9 mouse cellular contexts compared by ENCODE assay signal in the genomic region with DNA sequence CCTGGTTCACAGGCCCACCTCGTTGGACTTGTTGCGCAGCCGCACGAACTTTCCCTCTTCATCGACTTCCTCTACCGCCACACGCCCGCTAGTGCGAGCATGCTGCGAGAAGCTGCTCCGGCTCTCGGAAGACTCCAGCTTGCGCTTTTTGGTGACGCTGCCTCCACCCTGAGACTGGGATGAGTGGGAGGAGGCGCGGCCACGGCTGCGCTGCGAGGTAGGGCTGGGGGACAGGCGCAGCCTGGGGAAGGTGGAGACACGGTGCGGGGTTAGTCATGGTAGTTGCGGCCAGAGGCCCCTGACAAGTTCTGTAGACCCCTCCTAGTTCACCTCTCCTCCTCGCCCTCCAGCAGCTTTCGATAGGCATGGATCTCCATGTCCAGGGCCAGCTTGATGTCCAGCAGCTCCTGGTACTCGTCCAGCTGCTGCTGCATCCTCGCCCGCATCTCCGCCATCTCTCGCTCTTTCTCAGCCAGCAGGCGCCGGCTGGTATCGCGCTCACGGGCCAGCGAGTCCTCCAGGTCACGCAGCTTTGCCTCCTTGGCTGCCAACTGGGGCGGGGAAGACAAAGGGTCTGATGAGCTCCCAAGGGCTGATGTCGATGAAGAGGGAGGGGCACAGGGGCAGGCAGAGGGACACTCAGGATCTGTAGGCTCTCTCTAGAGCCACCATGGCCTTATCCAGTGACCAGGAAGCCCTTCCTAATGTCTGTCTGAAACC. TPM values are rescaled to one million over a fixed set of nuclear protein-coding genes. Genes with fewer than 3 reads are reported as not detected.
DNase-seq lines count a peak whose midpoint lies in the region; ATAC-seq lines count a peak whose summit lies in the region.
"Had no signal": no experiment of that assay in that cellular context is flagged by ENCODE, and none has a peak within 500 bp of the region (broad histone marks: within the 10 kb centered on the region; RNA-seq: fewer than 3 reads in every experiment).

No protein-coding gene starts in this region.

- intact Hi-C loops in heart, postnatal 36 days (cut with DNase I), result no loop called here

- no peaks in the 10 kb centered on the region for H3K36me3 ChIP-seq in forebrain, embryonic 11.5 days (ENCODE audit: control insufficient read depth, insufficient read depth, low read length)

- peak; percentile 90 for DNase-seq in heart, adult 11 months
- DNase-seq in heart, postnatal 36 days, result no peak
- peak; percentile 61 for DNase-seq in CD4-positive helper T cell, adult 2 months (ENCODE audit: low read depth, low spot score)
- peak; percentile 74 for DNase-seq in forebrain, embryonic 11.5 days (ENCODE audit: low spot score)
- no peak for DNase-seq in MN1 (ENCODE audit: low spot score)
- DNase-seq in adrenal gland, postnatal 10 days, result no peak

- no peak for ATAC-seq in forebrain, embryonic 11.5 days (replicated peaks; ENCODE audit: low FRiP score)
- peak; percentile 22; the same call in 1 of the 2 replicates for ATAC-seq in megakaryocyte progenitor cell, adult 5-6 weeks (replicated peaks; ENCODE audit: poor library complexity)
- ATAC-seq in erythroblast, adult 5-6 weeks (replicated peaks; ENCODE audit: low FRiP score, poor library complexity, severe bottlenecking), result no peak

- peak overlapping the region; percentile 51 for H3K9ac ChIP-seq in forebrain, embryonic 11.5 days (ENCODE audit: low read length)

- H3K4me3 ChIP-seq in forebrain, embryonic 11.5 days (ENCODE audit: low read depth, low read length), result peak overlapping the region; percentile 25
- H3K4me3 ChIP-seq: heart, adult 2 months had no signal

- 10% methylated on average over 39 of the region's 39 CpGs for WGBS in forebrain, embryonic 11.5 days

- H3K27ac ChIP-seq in forebrain, embryonic 11.5 days (ENCODE audit: low read depth, low read length), result no peak overlapping the region
- H3K27ac ChIP-seq: heart, adult 2 months had no signal

- no peaks in the 10 kb centered on the region for H3K9me3 ChIP-seq in forebrain, embryonic 11.5 days (ENCODE audit: control insufficient read depth, low read length)

- peak overlapping the region; percentile 53 for H3K4me2 ChIP-seq in forebrain, embryonic 11.5 days (ENCODE audit: low read depth, low read length, severe bottlenecking)

- peaks cover 37% of the 10 kb centered on the region for H3K27me3 ChIP-seq in forebrain, embryonic 11.5 days (ENCODE audit: control insufficient read depth, insufficient read depth, low read length)

- H3K4me1 ChIP-seq in forebrain, embryonic 11.5 days (replicated peaks; ENCODE audit: control insufficient read depth, insufficient read depth, low read length), result peaks cover 7% of the 10 kb centered on the region; the same call in 1 of the 2 replicates

RNA-seq across cellular contexts. Expression of a gene that starts 23.8 kb away (rescaled TPM):
- 1 to 10 TPM; 3.1 to 3.6 TPM for total RNA-seq in heart, postnatal 36 days (2021)
- 9.3 and 10.3 TPM in 2 replicates for polyA plus RNA-seq in forebrain, embryonic 11.5 days (2014; fragmentation: Nextera tagmentation; extraction: Ambion mirVana)
- total RNA-seq in megakaryocyte progenitor cell, adult 5-6 weeks (2015), result 32.7 and 43.1 TPM in 2 replicates
- total RNA-seq in megakaryocyte progenitor cell, adult 5-6 weeks (2017), result 25.9 and 39.4 TPM in 2 replicates
- total RNA-seq in erythroblast, adult 5-6 weeks (2015; ENCODE audit: low replicate concordance), result 29.7 and 57.3 TPM in 2 replicates
- total RNA-seq in erythroblast, adult 5-6 weeks (2017; ENCODE audit: low replicate concordance), result 9.8 and 20.7 TPM in 2 replicates
- total RNA-seq in adrenal gland, postnatal 10 days (2021), result 10 to 100 TPM; 13.4 to 15.5 TPM

RNA-seq across cellular contexts. Expression of a gene that starts 25.0 kb away (rescaled TPM):
- total RNA-seq in heart, postnatal 36 days (2021), result 100 to 1,000 TPM; 121 to 130 TPM
- polyA plus RNA-seq in forebrain, embryonic 11.5 days (2014; fragmentation: Nextera tagmentation; extraction: Ambion mirVana), result 19.4 and 20.4 TPM in 2 replicates
- 2.3 and 2.6 TPM in 2 replicates for total RNA-seq in megakaryocyte progenitor cell, adult 5-6 weeks (2015)
- total RNA-seq in megakaryocyte progenitor cell, adult 5-6 weeks (2017), result 5.8 and 9.8 TPM in 2 replicates
- 6.9 and 9.0 TPM in 2 replicates for total RNA-seq in erythroblast, adult 5-6 weeks (2015; ENCODE audit: low replicate concordance)
- total RNA-seq in erythroblast, adult 5-6 weeks (2017; ENCODE audit: low replicate concordance), result 45.6 and 52.7 TPM in 2 replicates
- total RNA-seq in adrenal gland, postnatal 10 days (2021), result 100 to 1,000 TPM; 102 to 104 TPM

RNA-seq across cellular contexts. Expression of a gene that starts 47.4 kb away (rescaled TPM):
- total RNA-seq in heart, postnatal 36 days (2021), result under 1 TPM; 0.22 to 0.58 TPM
- 44.4 and 46.2 TPM in 2 replicates for polyA plus RNA-seq in forebrain, embryonic 11.5 days (2014; fragmentation: Nextera tagmentation; extraction: Ambion mirVana)
- total RNA-seq in megakaryocyte progenitor cell, adult 5-6 weeks (2015), result 3.8 and 3.9 TPM in 2 replicates
- 1.7 and 2.8 TPM in 2 replicates for total RNA-seq in megakaryocyte progenitor cell, adult 5-6 weeks (2017)
- 0.19 and 1.5 TPM in 2 replicates for total RNA-seq in erythroblast, adult 5-6 weeks (2015; ENCODE audit: low replicate concordance)
- total RNA-seq in erythroblast, adult 5-6 weeks (2017; ENCODE audit: low replicate concordance), result 0.34 TPM in 1 of 2 replicates, not detected in the other
- 1 to 10 TPM; 5.5 to 5.6 TPM for total RNA-seq in adrenal gland, postnatal 10 days (2021)

RNA-seq across cellular contexts. Expression of a gene that starts 59.8 kb away (rescaled TPM):
- 10 to 100 TPM; 11.6 to 15.6 TPM for total RNA-seq in heart, postnatal 36 days (2021)
- polyA plus RNA-seq in forebrain, embryonic 11.5 days (2014; fragmentation: Nextera tagmentation; extraction: Ambion mirVana), result 22.6 and 23.1 TPM in 2 replicates
- 10.3 and 11.1 TPM in 2 replicates for total RNA-seq in megakaryocyte progenitor cell, adult 5-6 weeks (2015)
- 16.2 and 17.9 TPM in 2 replicates for total RNA-seq in megakaryocyte progenitor cell, adult 5-6 weeks (2017)
- total RNA-seq in erythroblast, adult 5-6 weeks (2015; ENCODE audit: low replicate concordance), result 7.9 and 11.5 TPM in 2 replicates
- total RNA-seq in erythroblast, adult 5-6 weeks (2017; ENCODE audit: low replicate concordance), result 13.7 and 20.2 TPM in 2 replicates
- 10 to 100 TPM; 37.8 to 47.6 TPM for total RNA-seq in adrenal gland, postnatal 10 days (2021)

Comparison
In these comparisons a context has a peak if more than half of its experiments do, and no peak if none do; other contexts are left out.
1. DNase-seq: peak in heart, adult 11 months (single experiment), CD4-positive helper T cell, adult 2 months (single experiment) and forebrain, embryonic 11.5 days (single experiment); none in heart, postnatal 36 days (0 of 2), MN1 (single experiment) and adrenal gland, postnatal 10 days (single experiment).